ENCODE assay signal across 12 mouse cellular contexts in the genomic region with DNA sequence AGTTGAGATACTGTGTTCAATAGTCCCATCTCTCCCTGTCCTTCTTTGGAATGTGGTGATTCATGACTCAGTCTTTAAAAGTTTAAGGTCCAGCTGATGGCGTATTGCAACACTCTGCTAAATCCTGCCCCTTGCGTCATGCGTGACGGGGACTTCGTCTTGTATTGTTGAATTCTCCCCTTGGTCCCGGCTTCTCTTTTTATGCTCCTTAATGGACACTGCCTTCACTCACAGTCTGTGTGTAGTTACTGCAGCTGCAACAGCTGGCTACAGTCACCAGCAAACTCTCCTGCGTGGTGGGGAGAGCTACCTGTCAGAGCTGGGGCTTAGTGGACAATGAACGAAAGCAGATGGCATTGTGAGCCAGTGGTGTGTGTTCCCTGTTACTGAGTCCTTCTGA. TPM values are rescaled to one million over a fixed set of nuclear protein-coding genes. Genes with fewer than 3 reads are reported as not detected.
A peak's percentile ranks its signal among the peaks of the same experiment; 100 is the strongest.
DNase-seq lines count a peak whose midpoint lies in the region; ATAC-seq and TF ChIP-seq lines count a peak whose summit lies in the region.
"Had no signal": no experiment of that assay in that cellular context is flagged by ENCODE, and none has a peak within 500 bp of the region (broad histone marks: within the 10 kb centered on the region; RNA-seq: fewer than 3 reads in every experiment).

No protein-coding gene starts in this region.

- H3K36me3 ChIP-seq in intestine, embryonic 14.5 days (ENCODE audit: control insufficient read depth, insufficient read depth, low read length): peaks cover 47% of the 10 kb centered on the region

- H3K27me3 ChIP-seq in Patski: no peaks in the 10 kb centered on the region
- H3K27me3 ChIP-seq in intestine, embryonic 14.5 days (replicated peaks; ENCODE audit: control insufficient read depth, insufficient read depth, low read length): no peaks in the 10 kb centered on the region
- H3K27me3 ChIP-seq: embryonic facial prominence, embryonic 13.5 days had no signal

- in situ Hi-C loops in Patski (cut with MboI; ENCODE audit: low pct_unique_long_range_greater_than_20kb): no loop called here

- no peak for TF ChIP-seq CTCF in Patski (IDR thresholded peaks at IDR 0.05)

- H3K4me3 ChIP-seq in intestine, embryonic 14.5 days (ENCODE audit: low read depth, low read length): no peak overlapping the region
- H3K4me3 ChIP-seq: embryonic facial prominence, embryonic 13.5 days had no signal

- H3K27ac ChIP-seq in intestine, embryonic 14.5 days (ENCODE audit: low read depth): 0 out of 2 replicates have a peak overlapping the region, but pooled peaks have one; percentile 7
- H3K27ac ChIP-seq: embryonic facial prominence, embryonic 13.5 days had no signal

- no peak overlapping the region for H3K9ac ChIP-seq in intestine, embryonic 14.5 days (ENCODE audit: low read length)
- H3K9ac ChIP-seq: embryonic facial prominence, embryonic 13.5 days had no signal

- H3K4me2 ChIP-seq in intestine, embryonic 14.5 days (ENCODE audit: low read length): no peak overlapping the region
- H3K4me2 ChIP-seq: embryonic facial prominence, embryonic 13.5 days had no signal

- H3K9me3 ChIP-seq in intestine, embryonic 14.5 days (ENCODE audit: control insufficient read depth, low read length): peaks cover 3% of the 10 kb centered on the region; the same call in 1 of the 2 replicates

- intact Hi-C loops in left cerebral cortex, postnatal 36 days (cut with DNase I): no loop called here

- CTCF ChIA-PET in Patski (lab: Charles Lee): interaction anchor here (0.6 to 1.5 kb wide), 4 partner anchors 18 to 56 kb away, joined by 3 to 4 read pairs (median 3); no protein-coding TSS in a partner anchor

- POLR2A ChIA-PET in Patski (lab: Charles Lee): no interaction called here

- ATAC-seq in Patski: peak; percentile 44
- ATAC-seq in intestine, embryonic 14.5 days (replicated peaks; ENCODE audit: low FRiP score, low TSS enrichment, low read depth): peak; percentile 26
- ATAC-seq: activated CD4-positive, CD25-positive, alpha-beta regulatory T cell, adult 4 months had no signal

- WGBS in intestine, embryonic 14.5 days: 58% methylated on average over 8 of the region's 8 CpGs

- H3K4me1 ChIP-seq in intestine, embryonic 14.5 days (replicated peaks; ENCODE audit: control insufficient read depth, insufficient read depth, low read length): peaks cover 16% of the 10 kb centered on the region

- peak; percentile 35 to 54 for DNase-seq in heart, adult 9 months (ENCODE audit: low spot score in 2 of 2)
- DNase-seq in heart, postnatal 4 days: no peak
- DNase-seq in Patski (ENCODE audit: low read depth, low spot score): peak; percentile 70
- DNase-seq in intestine, embryonic 14.5 days (ENCODE audit: low spot score): no peak
- peak; percentile 70 for DNase-seq in lung, postnatal 10 days
- DNase-seq in right cerebral cortex, postnatal 25 days: no peak
- DNase-seq in left cerebral cortex, postnatal 36 days (ENCODE audit: low spot score in 2 of 2): no peak
- DNase-seq in cerebellum, adult 9-10 months: no peak
- DNase-seq: cerebellum, adult 11-12 months; right cerebral cortex, postnatal 4 days had no signal

RNA-seq across cellular contexts. Expression of a gene that starts 23.2 kb away (rescaled TPM):
- 100 to 1,000 TPM; 162 to 167 TPM for total RNA-seq in heart, postnatal 4 days (2021)
- polyA plus RNA-seq in Patski (2021): 770 TPM
- polyA plus RNA-seq in intestine, embryonic 14.5 days (2014; fragmentation: Nextera tagmentation; extraction: Ambion mirVana): 567 and 699 TPM in 2 replicates
- 10 to 100 TPM; 63.0 to 67.5 TPM for total RNA-seq in left cerebral cortex, postnatal 36 days (2021)

Comparison
In these comparisons a context has a peak if more than half of its experiments do, and no peak if none do; other contexts are left out.
1. DNase-seq: peak in heart, adult 9 months (2 of 2), Patski (single experiment) and lung, postnatal 10 days (single experiment); none in heart, postnatal 4 days (single experiment), intestine, embryonic 14.5 days (single experiment), right cerebral cortex, postnatal 25 days (single experiment), left cerebral cortex, postnatal 36 days (0 of 2) and cerebellum, adult 9-10 months (single experiment).